Mouse (Mus musculus): Measurements from ENCODE around the gene 4930558K02Rik.

The 4930558K02Rik gene

DNA sequence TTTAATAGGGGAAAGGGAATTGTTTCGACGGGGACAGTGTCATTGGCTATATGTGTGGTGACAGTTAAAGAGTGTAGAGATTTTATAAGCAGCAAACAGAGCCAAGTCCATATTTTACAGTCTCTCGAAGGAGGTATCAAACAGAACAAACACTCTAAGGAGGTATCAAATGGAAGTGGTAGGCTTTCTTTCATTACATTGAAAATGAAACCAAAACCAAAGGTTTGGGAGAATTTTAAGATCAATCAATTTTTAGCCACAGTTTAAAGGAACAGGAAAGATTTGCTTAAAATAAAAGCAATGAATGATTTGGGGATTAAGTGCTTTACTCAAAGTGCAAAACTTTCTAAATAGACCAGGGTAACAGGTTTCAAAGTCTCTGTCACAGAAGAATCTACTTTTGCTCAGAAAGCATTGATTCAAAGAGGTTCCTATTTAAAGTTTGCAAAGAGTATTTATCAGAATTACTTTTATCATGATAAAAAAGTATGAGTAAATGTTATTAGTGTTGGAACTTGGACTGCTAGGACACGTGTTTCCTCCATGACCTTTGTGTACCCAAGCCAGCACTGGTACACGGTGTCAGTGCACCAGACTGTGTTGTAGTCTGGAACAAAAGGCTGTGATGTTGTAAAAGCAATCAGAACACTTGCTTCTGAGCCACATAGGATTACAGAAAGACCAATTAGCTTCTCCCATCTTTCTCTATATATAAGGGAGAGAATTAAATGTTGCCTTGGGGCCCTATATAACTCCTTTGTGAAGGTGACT is 28.2 kb downstream of the 4930558K02Rik start:
- DNase-seq = no peak

- no peak for DNase-seq
Observed at GRCm38 (mm10) chr1:161942082-161942481, 37.4 kb downstream of the 4930558K02Rik start.

DNA sequence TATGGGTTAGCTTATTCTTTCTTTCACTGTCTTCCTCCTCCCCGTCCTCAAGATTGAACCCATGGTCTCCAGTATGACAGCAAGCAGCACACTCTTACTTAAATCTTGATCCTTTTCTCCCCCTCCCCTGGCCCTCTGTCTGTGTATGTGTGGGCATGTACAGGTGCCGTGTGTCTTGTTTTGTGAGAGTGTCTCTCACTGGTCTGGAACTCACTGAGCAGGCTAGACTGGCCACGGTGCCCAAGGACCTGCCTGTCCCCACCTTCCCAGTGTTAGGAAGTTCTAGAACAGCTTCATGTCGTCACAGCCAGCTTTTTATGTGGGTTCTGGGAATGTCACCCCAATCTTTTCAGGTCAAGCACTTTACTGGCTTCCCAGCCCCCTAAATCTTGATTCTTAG is 47.1 kb downstream of the 4930558K02Rik start:
- DNase-seq = no peak

GRCm38 (mm10) chr1:161931817-161932216 is 47.6 kb downstream of the 4930558K02Rik start:
- DNase-seq = no peak

DNA sequence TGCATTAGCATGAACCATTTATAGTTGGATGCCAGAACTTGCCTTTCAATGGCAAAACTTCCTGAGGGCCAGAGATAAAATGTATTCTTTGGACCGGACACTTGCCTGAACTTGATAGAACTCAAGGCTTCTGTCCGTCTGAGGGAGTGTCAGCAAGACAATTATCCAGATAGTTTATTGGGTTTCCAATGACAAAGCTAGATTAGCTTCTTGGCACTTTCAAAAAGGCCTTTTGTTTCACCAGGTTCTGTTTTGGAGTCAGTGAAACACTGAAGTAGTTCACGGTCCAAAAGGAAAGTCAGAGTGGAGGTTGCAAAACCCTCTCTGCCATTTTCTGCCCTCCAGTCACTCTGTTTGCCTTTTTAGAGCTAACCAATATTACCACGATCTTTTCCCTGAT is 48.1 kb downstream of the 4930558K02Rik start:
- no peak for DNase-seq

DNA sequence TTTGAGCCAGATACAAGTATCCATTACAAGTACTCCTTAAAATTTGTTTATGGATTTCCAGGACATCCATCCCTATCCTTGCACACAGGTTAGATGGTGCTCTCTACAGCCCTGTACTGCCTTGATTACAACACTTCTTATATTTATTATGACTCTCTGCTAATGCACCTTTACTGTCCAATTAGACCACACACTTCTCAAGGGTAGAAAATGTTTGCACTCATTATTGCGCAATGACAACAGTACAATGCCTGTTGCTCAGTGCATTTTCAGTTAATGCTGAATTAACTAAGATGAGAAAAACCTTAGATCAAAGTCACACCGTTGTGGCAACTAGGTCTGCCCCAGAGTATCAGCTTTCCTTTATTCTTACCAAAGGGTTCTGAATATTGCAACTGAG is 51.5 kb downstream of the 4930558K02Rik start:
- no peak for DNase-seq

GRCm38 (mm10) chr1:161925281-161925805 is 54.1 kb downstream of the 4930558K02Rik start:
- DNase-seq = no peak

- DNase-seq = no peak
Observed at GRCm38 (mm10) chr1:161924321-161924720, 55.1 kb downstream of the 4930558K02Rik start.

DNA sequence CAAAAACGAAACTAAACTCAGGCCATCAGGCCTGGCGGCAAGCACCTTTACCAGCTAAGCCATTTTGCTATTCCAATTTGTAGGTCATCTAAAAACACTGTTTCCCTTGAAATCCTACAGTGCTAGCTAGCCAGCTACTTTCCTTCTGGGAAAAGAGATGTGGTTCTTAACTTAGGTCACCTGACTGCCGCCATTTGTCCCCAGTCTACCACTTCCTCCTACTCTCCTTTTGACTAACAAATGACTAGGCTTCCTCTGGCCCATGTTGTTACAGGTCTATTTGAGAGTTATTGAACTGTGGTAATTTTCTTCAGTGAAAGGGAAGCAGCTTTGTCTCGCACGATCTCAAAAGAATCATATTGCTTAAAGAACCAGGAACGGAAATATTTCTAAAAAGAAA is 57.5 kb downstream of the 4930558K02Rik start:
- DNase-seq = no peak

- no peak for DNase-seq
Observed at GRCm38 (mm10) chr1:161920475-161921454, 58.7 kb downstream of the 4930558K02Rik start.

DNA sequence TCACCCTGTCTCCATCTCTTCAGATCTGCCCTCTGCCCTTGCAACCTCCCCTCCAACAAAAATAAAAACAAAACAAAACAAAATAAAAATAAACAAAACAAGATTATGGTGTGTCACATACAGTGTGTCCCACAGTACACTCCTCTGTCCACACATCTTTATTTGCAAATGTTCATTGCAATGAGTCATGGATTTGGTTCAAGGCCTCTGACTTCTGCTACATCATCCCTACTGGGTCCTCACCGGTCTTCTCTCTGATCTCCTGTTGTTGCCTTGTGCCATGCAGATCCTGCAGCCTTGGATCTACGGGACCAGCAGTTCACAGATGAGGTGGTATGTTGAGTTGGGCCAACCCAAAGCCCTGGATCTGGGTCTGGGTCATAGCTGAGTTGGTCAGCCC is 59.8 kb downstream of the 4930558K02Rik start:
- DNase-seq = no peak

DNA sequence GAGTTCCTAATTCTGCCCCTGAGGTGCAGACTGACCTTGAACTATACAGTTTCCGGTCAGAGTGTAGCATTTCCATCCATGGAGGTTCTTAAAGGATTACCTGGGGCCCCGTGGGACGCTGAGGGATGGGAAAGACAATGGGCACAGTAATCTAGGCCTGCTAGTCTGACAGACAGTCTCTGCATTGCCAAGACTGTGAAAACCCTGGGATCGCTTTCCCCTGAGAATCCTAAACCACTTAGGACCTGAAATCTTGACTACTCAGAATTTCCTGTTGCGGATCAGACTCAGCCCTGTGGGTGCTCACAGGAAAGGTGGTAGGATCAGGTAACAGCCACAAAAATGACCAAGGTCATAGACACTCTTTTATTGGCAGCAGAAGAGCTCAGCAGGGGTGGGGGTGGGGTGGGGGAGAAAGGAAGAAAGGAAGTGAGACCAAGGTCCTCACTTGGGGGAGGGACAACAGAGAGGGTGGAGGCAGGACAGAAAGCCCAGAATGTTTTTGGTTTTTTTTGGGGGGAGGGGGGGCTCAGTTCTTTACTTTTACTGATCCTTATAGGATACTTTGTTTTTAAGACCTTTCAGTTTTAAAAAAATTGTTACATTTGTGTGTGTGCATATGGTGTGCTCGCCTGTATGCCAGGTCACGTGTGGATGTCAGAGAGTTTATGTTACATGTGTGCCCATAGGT is 60.6 kb downstream of the 4930558K02Rik start:
- no peak for DNase-seq

DNA sequence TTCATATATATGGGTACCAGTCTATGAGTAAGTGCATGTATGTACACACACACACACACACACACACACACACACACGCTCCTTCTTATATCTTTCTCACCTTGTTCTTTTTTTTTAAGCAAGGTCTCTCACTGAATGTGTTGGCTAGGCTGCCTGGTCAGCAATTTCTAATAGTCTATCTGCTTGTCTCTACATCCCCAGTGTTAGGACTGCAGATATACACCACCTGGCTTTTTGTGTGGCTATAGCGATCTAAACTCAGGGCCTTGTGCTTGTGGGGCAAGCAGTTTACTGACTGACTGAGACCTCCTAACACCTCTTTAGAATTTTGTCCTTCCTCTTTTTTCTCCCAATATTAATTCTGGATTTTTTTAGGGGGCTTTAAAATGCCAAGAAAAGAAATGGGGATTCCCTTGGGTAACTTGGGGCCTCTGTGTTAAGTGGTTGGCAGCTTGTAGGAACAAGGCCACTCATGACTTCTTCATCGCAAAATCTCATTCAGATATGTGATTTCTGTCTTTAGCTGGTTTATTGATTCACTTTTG is 61.4 kb downstream of the 4930558K02Rik start:
- DNase-seq = no peak

- DNase-seq = no peak
Observed at GRCm38 (mm10) chr1:161916036-161916435, 63.4 kb downstream of the 4930558K02Rik start.

DNA sequence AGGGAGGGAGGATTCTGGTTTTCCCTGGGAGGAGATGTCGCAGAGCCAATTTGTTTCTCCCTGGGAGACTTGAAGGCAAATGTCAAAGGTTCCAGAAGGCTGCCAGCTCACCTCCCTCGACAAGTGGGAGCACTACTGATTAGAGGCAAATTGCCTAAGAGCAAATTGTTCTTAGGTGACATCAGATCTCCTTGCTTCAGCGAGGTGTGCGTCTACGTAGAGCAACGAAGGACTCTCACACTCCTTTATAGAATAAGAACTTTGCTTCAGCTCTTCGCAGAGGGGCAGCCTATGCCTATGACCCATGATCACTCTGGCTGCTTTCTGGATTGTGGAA is 65.8 kb downstream of the 4930558K02Rik start:
- no peak for DNase-seq

DNA sequence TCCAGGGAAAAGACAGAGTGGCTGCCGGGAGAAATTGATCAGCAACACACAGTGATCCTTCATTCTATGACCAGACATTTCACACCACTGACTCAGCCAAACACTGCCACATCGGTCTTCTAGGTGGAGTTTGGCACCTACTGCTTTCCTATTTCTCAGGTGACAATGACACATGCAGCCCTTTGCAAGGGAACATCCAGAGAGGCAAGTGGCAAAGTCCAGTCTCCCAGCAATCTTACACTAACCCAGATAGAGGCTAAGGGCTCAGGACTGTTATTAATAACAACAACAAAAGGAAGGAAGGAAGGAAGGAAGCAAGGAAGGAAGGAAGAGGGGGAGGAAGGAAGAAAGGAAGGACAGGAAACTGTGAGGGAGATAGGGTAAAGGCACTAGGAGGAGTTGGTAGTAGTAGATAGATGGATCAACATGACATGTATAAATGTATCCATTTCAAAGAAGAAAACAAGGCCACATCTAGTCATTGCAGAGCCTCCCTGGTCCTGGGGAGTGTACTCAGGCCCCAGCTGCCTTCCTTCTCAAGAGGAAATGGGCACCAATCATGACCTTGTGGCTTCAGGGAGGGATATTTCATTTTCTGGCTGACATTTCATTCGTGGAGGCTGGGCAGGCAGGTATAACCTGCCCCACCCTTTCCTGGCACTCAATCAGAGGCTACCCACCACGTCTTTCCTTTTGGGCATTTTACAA is 66.3 kb downstream of the 4930558K02Rik start:
- no peak for DNase-seq

DNA sequence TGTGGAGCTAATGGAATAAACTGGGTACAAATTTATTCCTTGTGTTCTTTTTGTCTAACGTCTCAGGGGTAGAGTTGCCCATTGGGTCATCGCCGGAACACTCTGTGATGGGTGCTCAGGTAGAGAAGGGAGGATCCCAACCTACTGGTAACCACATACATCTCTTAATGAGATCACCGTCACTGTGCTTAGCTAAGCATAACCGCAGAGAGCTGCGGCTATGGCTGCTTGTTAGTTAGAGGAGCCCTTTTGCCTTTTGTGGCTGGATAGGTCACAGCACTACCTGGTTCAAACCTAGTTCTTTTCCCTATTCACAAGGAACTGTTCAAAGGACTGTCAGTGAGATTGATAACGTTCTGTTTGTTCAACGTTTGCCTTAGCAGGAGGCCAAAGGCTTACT is 70.4 kb downstream of the 4930558K02Rik start:
- DNase-seq = no peak

DNA sequence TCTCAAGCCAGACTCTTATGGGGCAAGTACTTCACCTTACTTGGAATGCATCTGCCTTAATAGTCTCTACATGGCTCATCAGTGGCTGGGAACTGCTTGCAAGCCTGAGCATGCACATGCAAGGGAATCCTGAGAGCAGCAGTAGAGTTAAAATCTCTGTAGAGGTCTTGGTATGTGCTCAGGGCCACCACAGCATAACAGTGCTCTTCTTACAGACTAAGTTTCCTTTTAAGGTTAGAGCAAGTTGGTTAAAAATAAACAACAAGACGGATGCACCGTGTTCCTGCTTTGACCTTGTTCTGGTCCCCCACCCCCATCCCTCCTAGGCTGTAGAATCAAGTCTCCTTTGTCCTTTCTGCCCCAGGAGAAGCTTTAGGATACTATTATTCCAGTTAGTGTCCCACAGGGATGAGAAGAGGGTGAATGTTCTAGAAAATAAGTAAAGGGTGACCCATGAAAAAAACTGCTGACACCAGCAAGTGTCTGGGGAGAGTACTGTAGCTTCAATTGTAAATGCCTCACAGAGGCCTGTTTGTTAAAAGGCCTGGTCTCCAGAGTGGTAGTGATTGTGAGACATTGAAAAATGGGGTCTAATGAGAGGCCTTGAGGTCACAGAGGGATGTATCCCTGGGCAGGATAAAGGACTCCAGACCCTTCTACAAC is 71.5 kb downstream of the 4930558K02Rik start:
- no peak for DNase-seq

GRCm38 (mm10) chr1:161907111-161907510 is 72.3 kb downstream of the 4930558K02Rik start:
- no peak for DNase-seq

DNA sequence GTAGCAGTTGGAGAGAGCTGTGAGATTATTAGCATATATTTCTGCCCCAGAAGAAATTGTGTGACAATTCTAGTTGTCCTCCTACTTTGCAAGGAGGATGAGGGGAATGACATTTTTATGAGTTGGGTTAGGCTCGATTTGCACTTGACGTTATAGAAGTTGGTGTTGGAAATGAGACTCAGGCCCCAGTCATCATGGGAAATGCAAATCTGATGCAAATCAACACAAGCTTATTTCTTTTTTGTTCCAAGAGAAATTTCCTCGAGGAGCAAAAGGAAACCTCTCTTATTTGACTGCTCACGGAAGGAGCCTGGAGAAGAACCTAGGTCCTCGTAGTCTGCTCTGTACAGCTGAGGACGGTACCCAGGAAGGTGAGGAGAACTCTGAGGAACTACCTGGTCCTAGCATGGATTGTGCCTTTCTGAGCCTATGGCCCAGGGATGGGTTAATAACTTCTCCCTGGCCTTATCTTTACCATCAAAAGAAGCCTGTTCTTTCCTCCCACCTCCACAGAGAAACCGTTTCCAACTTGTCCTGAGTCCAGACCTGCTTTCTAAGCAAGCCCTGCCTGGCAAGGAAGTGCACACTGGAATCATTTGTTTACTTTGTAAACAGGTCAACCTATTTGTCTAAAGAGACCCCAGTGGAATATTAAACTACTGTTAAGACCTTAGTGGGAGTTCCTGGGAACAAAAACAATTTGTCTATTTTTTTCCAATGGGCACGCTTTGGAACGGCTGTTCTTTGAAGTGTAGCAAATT is 76.6 kb downstream of the 4930558K02Rik start:
- no peak for DNase-seq

- no peak for DNase-seq
Observed at GRCm38 (mm10) chr1:161900129-161900528, 79.3 kb downstream of the 4930558K02Rik start.
